ENCODE assay signal across 9 mouse cellular contexts in the genomic region with DNA sequence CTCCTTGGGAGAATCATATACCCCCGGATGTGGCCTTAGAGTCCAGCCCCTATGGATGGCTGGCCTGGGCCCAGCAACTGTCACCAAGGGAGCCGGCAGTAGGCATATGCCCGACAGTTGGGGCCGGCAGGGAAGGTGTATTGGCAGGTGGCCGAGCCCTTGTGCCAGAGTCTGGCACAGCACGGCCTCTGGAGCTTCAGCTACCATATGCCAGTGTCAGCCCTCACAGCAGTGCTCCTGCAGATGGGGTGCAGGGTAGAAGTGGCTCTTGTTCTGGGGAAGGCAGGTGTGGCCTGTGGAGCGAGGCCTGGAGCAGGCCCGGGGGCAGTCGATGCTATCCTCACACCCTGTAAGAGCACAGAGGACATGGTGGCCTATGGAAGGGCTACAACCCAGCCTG. TPM values are rescaled to one million over a fixed set of nuclear protein-coding genes. Genes with fewer than 3 reads are reported as not detected.
A peak's percentile ranks its signal among the peaks of the same experiment; 100 is the strongest.
DNase-seq lines count a peak whose midpoint lies in the region; ATAC-seq lines count a peak whose summit lies in the region.
"Had no signal": no experiment of that assay in that cellular context is flagged by ENCODE, and none has a peak within 500 bp of the region (broad histone marks: within the 10 kb centered on the region; RNA-seq: fewer than 3 reads in every experiment).

No protein-coding gene starts in this region.

- no peak overlapping the region for H3K4me2 ChIP-seq in neural tube, embryonic 11.5 days (ENCODE audit: low read depth)
- no peak overlapping the region for H3K4me2 ChIP-seq in hindbrain, embryonic 13.5 days
- no peak overlapping the region for H3K4me2 ChIP-seq in kidney, embryonic 15.5 days

- 0 out of 2 replicates have a peak overlapping the region, but pooled peaks have one; percentile 7 for H3K9ac ChIP-seq in neural tube, embryonic 11.5 days (ENCODE audit: low read length)
- H3K9ac ChIP-seq in hindbrain, embryonic 13.5 days = peak overlapping the region; percentile 19; the same call in 1 of the 2 replicates
- H3K9ac ChIP-seq in kidney, embryonic 15.5 days = no peak overlapping the region

- no peak for ATAC-seq in neural tube, embryonic 11.5 days (ENCODE audit: insufficient read depth, low FRiP score, low TSS enrichment)
- peak; percentile 69 for ATAC-seq in hindbrain, embryonic 13.5 days (ENCODE audit: low FRiP score)
- ATAC-seq in kidney, embryonic 15.5 days (replicated peaks; ENCODE audit: low FRiP score) = no peak

- WGBS in neural tube, embryonic 11.5 days = 76% methylated on average over 9 of the region's 9 CpGs
- 56% methylated on average over 9 of the region's 9 CpGs for WGBS in hindbrain, embryonic 13.5 days
- 92% methylated on average over 9 of the region's 9 CpGs for WGBS in kidney, embryonic 15.5 days

- no peaks in the 10 kb centered on the region for H3K27me3 ChIP-seq in neural tube, embryonic 11.5 days (ENCODE audit: control insufficient read depth, insufficient read depth, low read length)
- H3K27me3 ChIP-seq in hindbrain, embryonic 13.5 days = 0 out of 2 replicates have a peak, but pooled peaks cover 3% of the 10 kb centered on the region
- H3K27me3 ChIP-seq in kidney, embryonic 15.5 days = no peaks in the 10 kb centered on the region

- no peak for DNase-seq in neural tube, embryonic 11.5 days (ENCODE audit: low spot score)
- DNase-seq in neural tube, embryonic 10.5 days (ENCODE audit: extremely low spot score, low spot score) = no peak
- DNase-seq in cerebellum, postnatal 25 days = peak; percentile 97
- DNase-seq in urinary bladder, adult 2 months (ENCODE audit: low spot score) = no peak
- no peak for DNase-seq in left cerebral cortex, postnatal 14 days (ENCODE audit: low spot score in 2 of 2)
- DNase-seq: thymus, postnatal 4 days had no signal

- H3K4me3 ChIP-seq in neural tube, embryonic 11.5 days (ENCODE audit: low read depth, low read length) = no peak overlapping the region
- H3K4me3 ChIP-seq in hindbrain, embryonic 13.5 days = no peak overlapping the region
- H3K4me3 ChIP-seq in kidney, embryonic 15.5 days (replicated peaks) = no peak overlapping the region

- peaks cover 18% of the 10 kb centered on the region for H3K4me1 ChIP-seq in neural tube, embryonic 11.5 days (ENCODE audit: control insufficient read depth, insufficient read depth, low read length)
- peaks cover 77% of the 10 kb centered on the region for H3K4me1 ChIP-seq in hindbrain, embryonic 13.5 days (replicated peaks)
- H3K4me1 ChIP-seq in kidney, embryonic 15.5 days = peaks cover 56% of the 10 kb centered on the region

- no peaks in the 10 kb centered on the region for H3K9me3 ChIP-seq in neural tube, embryonic 11.5 days (ENCODE audit: control insufficient read depth, low read length)
- H3K9me3 ChIP-seq in hindbrain, embryonic 13.5 days = no peaks in the 10 kb centered on the region
- no peaks in the 10 kb centered on the region for H3K9me3 ChIP-seq in kidney, embryonic 15.5 days (replicated peaks)

- intact Hi-C loops in left cerebral cortex, postnatal 14 days (cut with DNase I) = no loop called here

- no peaks in the 10 kb centered on the region for H3K36me3 ChIP-seq in neural tube, embryonic 11.5 days (ENCODE audit: control insufficient read depth, insufficient read depth, low read length)
- no peaks in the 10 kb centered on the region for H3K36me3 ChIP-seq in hindbrain, embryonic 13.5 days
- no peaks in the 10 kb centered on the region for H3K36me3 ChIP-seq in kidney, embryonic 15.5 days

- peak overlapping the region; percentile 27; the same call in 1 of the 2 replicates for H3K27ac ChIP-seq in neural tube, embryonic 11.5 days (ENCODE audit: low read depth, low read length)
- no peak overlapping the region for H3K27ac ChIP-seq in hindbrain, embryonic 13.5 days
- no peak overlapping the region for H3K27ac ChIP-seq in kidney, embryonic 15.5 days
- H3K27ac ChIP-seq: macrophage had no signal

RNA-seq across cellular contexts. Expression of a gene that starts 28.2 kb away (rescaled TPM):
- polyA plus RNA-seq in neural tube, embryonic 11.5 days (2014; fragmentation: Nextera tagmentation; extraction: Ambion mirVana) = 75.1 and 85.6 TPM in 2 replicates
- 57.3 and 58.0 TPM in 2 replicates for polyA plus RNA-seq in hindbrain, embryonic 13.5 days (2015; fragmentation: Nextera tagmentation; extraction: Ambion mirVana)
- polyA plus RNA-seq in kidney, embryonic 15.5 days (2015; fragmentation: Nextera tagmentation; extraction: Ambion mirVana) = 69.3 and 73.1 TPM in 2 replicates
- polyA plus RNA-seq in urinary bladder, adult 2 months (2012; rRNA removed) = 18.9 and 20.2 TPM in 2 replicates
- total RNA-seq in left cerebral cortex, postnatal 14 days (2021) = 10 to 100 TPM; 26.3 to 28.9 TPM

Comparison
In these comparisons a context has a peak if more than half of its experiments do, and no peak if none do; other contexts are left out.
1. DNase-seq: peak in cerebellum, postnatal 25 days (2 of 2); none in neural tube, embryonic 11.5 days (single experiment), neural tube, embryonic 10.5 days (single experiment), urinary bladder, adult 2 months (single experiment) and left cerebral cortex, postnatal 14 days (0 of 2).